12 mouse cellular contexts compared by ENCODE assay signal in genomic region chr2:32645647-32646046, GRCm38 (mm10). TPM values are rescaled to one million over a fixed set of nuclear protein-coding genes. Genes with fewer than 3 reads are reported as not detected.
DNase-seq lines count a peak whose midpoint lies in the region; ATAC-seq lines count a peak whose summit lies in the region.
"Had no signal": no experiment of that assay in that cellular context is flagged by ENCODE, and none has a peak within 500 bp of the region (broad histone marks: within the 10 kb centered on the region; RNA-seq: fewer than 3 reads in every experiment).

No protein-coding gene starts in this region.

- WGBS in heart, embryonic 14.5 days, result 61% methylated on average over 3 of the region's 3 CpGs
- WGBS in lung, embryonic 15.5 days, result 65% methylated on average over 3 of the region's 3 CpGs
- 60% methylated on average over 3 of the region's 3 CpGs for WGBS in heart, embryonic 16.5 days
- WGBS in stomach, embryonic 15.5 days, result 63% methylated on average over 3 of the region's 3 CpGs

- H3K9ac ChIP-seq in heart, embryonic 14.5 days (ENCODE audit: low read length), result no peak overlapping the region
- H3K9ac ChIP-seq in lung, embryonic 15.5 days, result no peak overlapping the region
- H3K9ac ChIP-seq in heart, embryonic 16.5 days (ENCODE audit: low read length), result no peak overlapping the region
- H3K9ac ChIP-seq in stomach, embryonic 15.5 days, result no peak overlapping the region
- H3K9ac ChIP-seq: forebrain, embryonic 15.5 days had no signal

- peaks cover 12% of the 10 kb centered on the region; the same call in 1 of the 2 replicates for H3K36me3 ChIP-seq in heart, embryonic 14.5 days (ENCODE audit: control insufficient read depth, insufficient read depth, low read length)
- H3K36me3 ChIP-seq in lung, embryonic 15.5 days, result no peaks in the 10 kb centered on the region
- H3K36me3 ChIP-seq in heart, embryonic 16.5 days (ENCODE audit: control insufficient read depth, insufficient read depth), result no peaks in the 10 kb centered on the region
- no peaks in the 10 kb centered on the region for H3K36me3 ChIP-seq in stomach, embryonic 15.5 days
- H3K36me3 ChIP-seq: forebrain, embryonic 15.5 days had no signal

- peak overlapping the region; percentile 23 to 90; a peak in 3 of 4 replicates for H3K27ac ChIP-seq in heart, embryonic 14.5 days (replicated peaks in 1 of 2; ENCODE audit: control insufficient read depth in 1 of 2, insufficient read depth in 1 of 2, low read depth in 2 of 2, low read length in 2 of 2)
- H3K27ac ChIP-seq in lung, embryonic 15.5 days, result peak overlapping the region; percentile 89
- peak overlapping the region; percentile 89 for H3K27ac ChIP-seq in heart, embryonic 16.5 days (ENCODE audit: low read length)
- peak overlapping the region; percentile 51 for H3K27ac ChIP-seq in stomach, embryonic 15.5 days
- H3K27ac ChIP-seq: forebrain, embryonic 15.5 days had no signal

- intact Hi-C loops in heart, postnatal 14 days (cut with DNase I), result no loop called here

- no peak for DNase-seq in heart, postnatal 14 days
- DNase-seq in lung, postnatal 25 days (ENCODE audit: low spot score), result no peak
- DNase-seq in layer of hippocampus, postnatal 14 days (ENCODE audit: low spot score in 2 of 2), result no peak
- DNase-seq: right cerebral cortex, adult 18-20 months had no signal

- no peak for ATAC-seq in heart, embryonic 14.5 days (ENCODE audit: insufficient number of reproducible peaks, insufficient read depth, low FRiP score, low read depth)
- ATAC-seq in lung, embryonic 15.5 days (ENCODE audit: borderline replicate concordance, extremely low read depth, low FRiP score, low TSS enrichment), result no peak
- ATAC-seq in heart, embryonic 16.5 days (replicated peaks; ENCODE audit: extremely low read depth, insufficient read depth, low FRiP score), result no peak
- no peak for ATAC-seq in stomach, embryonic 15.5 days (ENCODE audit: insufficient read depth, low FRiP score, low read depth)
- ATAC-seq in frontal cortex, adult (ENCODE audit: low TSS enrichment), result no peak
- ATAC-seq: CD4-positive, CD25-positive, alpha-beta regulatory T cell, adult 4 months; forebrain, embryonic 15.5 days; hindbrain, postnatal 0 days had no signal

- no peak overlapping the region for H3K4me3 ChIP-seq in heart, embryonic 14.5 days (ENCODE audit: control insufficient read depth in 1 of 2, insufficient read depth in 1 of 2, low read depth in 1 of 2, low read length in 2 of 2)
- H3K4me3 ChIP-seq in lung, embryonic 15.5 days, result no peak overlapping the region
- no peak overlapping the region for H3K4me3 ChIP-seq in heart, embryonic 16.5 days (ENCODE audit: low read length)
- no peak overlapping the region for H3K4me3 ChIP-seq in stomach, embryonic 15.5 days (replicated peaks)
- H3K4me3 ChIP-seq: forebrain, embryonic 15.5 days had no signal

- peaks cover 34 to 42% of the 10 kb centered on the region in 2 experiments for H3K4me1 ChIP-seq in heart, embryonic 14.5 days (ENCODE audit: control insufficient read depth in 2 of 2, insufficient read depth in 2 of 2, low read length in 2 of 2)
- peaks cover 41% of the 10 kb centered on the region for H3K4me1 ChIP-seq in lung, embryonic 15.5 days
- H3K4me1 ChIP-seq in heart, embryonic 16.5 days (ENCODE audit: control insufficient read depth, insufficient read depth, low read length), result peaks cover 40% of the 10 kb centered on the region
- H3K4me1 ChIP-seq in stomach, embryonic 15.5 days, result 0 out of 2 replicates have a peak, but pooled peaks cover 13% of the 10 kb centered on the region
- H3K4me1 ChIP-seq: forebrain, embryonic 15.5 days had no signal

- H3K4me2 ChIP-seq in heart, embryonic 14.5 days (ENCODE audit: low read length), result no peak overlapping the region; the same call in 1 of the 2 replicates
- H3K4me2 ChIP-seq in lung, embryonic 15.5 days, result no peak overlapping the region
- no peak overlapping the region for H3K4me2 ChIP-seq in heart, embryonic 16.5 days (ENCODE audit: low read depth, low read length)
- no peak overlapping the region for H3K4me2 ChIP-seq in stomach, embryonic 15.5 days
- H3K4me2 ChIP-seq: forebrain, embryonic 15.5 days had no signal

- H3K27me3 ChIP-seq in heart, embryonic 14.5 days (ENCODE audit: control insufficient read depth, insufficient read depth, low read length), result no peaks in the 10 kb centered on the region
- no peaks in the 10 kb centered on the region for H3K27me3 ChIP-seq in lung, embryonic 15.5 days
- H3K27me3 ChIP-seq in heart, embryonic 16.5 days (ENCODE audit: control insufficient read depth, insufficient read depth, low read length), result no peaks in the 10 kb centered on the region
- H3K27me3 ChIP-seq in stomach, embryonic 15.5 days (replicated peaks), result no peaks in the 10 kb centered on the region
- H3K27me3 ChIP-seq: forebrain, embryonic 15.5 days had no signal

- H3K9me3 ChIP-seq in heart, embryonic 14.5 days (ENCODE audit: control insufficient read depth, low read length), result no peaks in the 10 kb centered on the region
- H3K9me3 ChIP-seq in lung, embryonic 15.5 days, result no peaks in the 10 kb centered on the region
- H3K9me3 ChIP-seq in heart, embryonic 16.5 days (replicated peaks; ENCODE audit: control insufficient read depth, low read length), result no peaks in the 10 kb centered on the region
- H3K9me3 ChIP-seq in stomach, embryonic 15.5 days, result no peaks in the 10 kb centered on the region
- H3K9me3 ChIP-seq: forebrain, embryonic 15.5 days had no signal

RNA-seq across cellular contexts. Expression of gene Eng, which starts 0.7 kb away (rescaled TPM):
- polyA plus RNA-seq in heart, embryonic 14.5 days (2014; fragmentation: Nextera tagmentation; extraction: Ambion mirVana), result 146 and 148 TPM in 2 replicates
- 100 to 1,000 TPM; 148 to 162 TPM for total RNA-seq in heart, postnatal 14 days (2021)
- polyA plus RNA-seq in lung, embryonic 15.5 days (2015; fragmentation: Nextera tagmentation; extraction: Ambion mirVana), result 102 and 107 TPM in 2 replicates
- 170 and 176 TPM in 2 replicates for polyA plus RNA-seq in heart, embryonic 16.5 days (2015; fragmentation: Nextera tagmentation; extraction: Ambion mirVana)
- 59.6 and 65.3 TPM in 2 replicates for polyA plus RNA-seq in stomach, embryonic 15.5 days (2015; fragmentation: Nextera tagmentation; extraction: Ambion mirVana)
- 10 to 100 TPM; 27.0 to 28.8 TPM for total RNA-seq in layer of hippocampus, postnatal 14 days (2021)
- polyA plus RNA-seq: CD4-positive, CD25-positive, alpha-beta regulatory T cell, adult 4 months had no signal

RNA-seq across cellular contexts. Expression of gene Ak1, which starts 24.1 kb away (rescaled TPM):
- 336 and 355 TPM in 2 replicates for polyA plus RNA-seq in heart, embryonic 14.5 days (2014; fragmentation: Nextera tagmentation; extraction: Ambion mirVana)
- 100 to 1,000 TPM; 595 to 617 TPM for total RNA-seq in heart, postnatal 14 days (2021)
- 53.6 and 60.6 TPM in 2 replicates for polyA plus RNA-seq in lung, embryonic 15.5 days (2015; fragmentation: Nextera tagmentation; extraction: Ambion mirVana)
- 470 and 488 TPM in 2 replicates for polyA plus RNA-seq in heart, embryonic 16.5 days (2015; fragmentation: Nextera tagmentation; extraction: Ambion mirVana)
- 21.8 and 22.1 TPM in 2 replicates for polyA plus RNA-seq in stomach, embryonic 15.5 days (2015; fragmentation: Nextera tagmentation; extraction: Ambion mirVana)
- 100 to 1,000 TPM; 124 to 125 TPM for total RNA-seq in layer of hippocampus, postnatal 14 days (2021)
- polyA plus RNA-seq: CD4-positive, CD25-positive, alpha-beta regulatory T cell, adult 4 months had no signal

RNA-seq across cellular contexts. Expression of gene St6galnac6, which starts 46.1 kb away (rescaled TPM):
- 11.0 and 12.2 TPM in 2 replicates for polyA plus RNA-seq in heart, embryonic 14.5 days (2014; fragmentation: Nextera tagmentation; extraction: Ambion mirVana)
- total RNA-seq in heart, postnatal 14 days (2021), result 100 to 1,000 TPM in 1 of 2 experiments, 10 to 100 TPM in 1; 97.9 to 104 TPM
- 25.0 and 26.2 TPM in 2 replicates for polyA plus RNA-seq in lung, embryonic 15.5 days (2015; fragmentation: Nextera tagmentation; extraction: Ambion mirVana)
- 33.4 and 34.1 TPM in 2 replicates for polyA plus RNA-seq in heart, embryonic 16.5 days (2015; fragmentation: Nextera tagmentation; extraction: Ambion mirVana)
- polyA plus RNA-seq in stomach, embryonic 15.5 days (2015; fragmentation: Nextera tagmentation; extraction: Ambion mirVana), result 17.4 and 19.7 TPM in 2 replicates
- total RNA-seq in layer of hippocampus, postnatal 14 days (2021), result 100 to 1,000 TPM in 1 of 2 experiments, 10 to 100 TPM in 1; 99.0 to 106 TPM

RNA-seq across cellular contexts. Expression of gene Fpgs, which starts 58.3 kb away (rescaled TPM):
- polyA plus RNA-seq in heart, embryonic 14.5 days (2014; fragmentation: Nextera tagmentation; extraction: Ambion mirVana), result 12.1 and 12.2 TPM in 2 replicates
- 1 to 10 TPM; 6.0 to 7.4 TPM for total RNA-seq in heart, postnatal 14 days (2021)
- polyA plus RNA-seq in lung, embryonic 15.5 days (2015; fragmentation: Nextera tagmentation; extraction: Ambion mirVana), result 27.9 and 28.6 TPM in 2 replicates
- 16.7 and 16.9 TPM in 2 replicates for polyA plus RNA-seq in heart, embryonic 16.5 days (2015; fragmentation: Nextera tagmentation; extraction: Ambion mirVana)
- 33.8 and 34.1 TPM in 2 replicates for polyA plus RNA-seq in stomach, embryonic 15.5 days (2015; fragmentation: Nextera tagmentation; extraction: Ambion mirVana)
- total RNA-seq in layer of hippocampus, postnatal 14 days (2021), result 10 to 100 TPM; 11.6 to 13.0 TPM

RNA-seq across cellular contexts. Expression of gene St6galnac4, which starts 58.8 kb away (rescaled TPM):
- 33.4 and 35.7 TPM in 2 replicates for polyA plus RNA-seq in heart, embryonic 14.5 days (2014; fragmentation: Nextera tagmentation; extraction: Ambion mirVana)
- total RNA-seq in heart, postnatal 14 days (2021), result 10 to 100 TPM; 22.8 to 23.6 TPM
- polyA plus RNA-seq in lung, embryonic 15.5 days (2015; fragmentation: Nextera tagmentation; extraction: Ambion mirVana), result 25.9 and 26.1 TPM in 2 replicates
- 40.6 and 40.7 TPM in 2 replicates for polyA plus RNA-seq in heart, embryonic 16.5 days (2015; fragmentation: Nextera tagmentation; extraction: Ambion mirVana)
- polyA plus RNA-seq in stomach, embryonic 15.5 days (2015; fragmentation: Nextera tagmentation; extraction: Ambion mirVana), result 18.3 and 20.3 TPM in 2 replicates
- 10 to 100 TPM; 41.7 to 42.1 TPM for total RNA-seq in layer of hippocampus, postnatal 14 days (2021)
